Mouse (Mus musculus): ENCODE results near the gene Gstm2. TPM values are rescaled to one million over a fixed set of nuclear protein-coding genes. Genes with fewer than 3 reads are reported as not detected.
A peak's percentile ranks its signal among the peaks of the same experiment; 100 is the strongest.

The Gstm2 gene
- total RNA-seq, 2 experiments from 2014 or later = 46.5 to 48.8 TPM

DNA sequence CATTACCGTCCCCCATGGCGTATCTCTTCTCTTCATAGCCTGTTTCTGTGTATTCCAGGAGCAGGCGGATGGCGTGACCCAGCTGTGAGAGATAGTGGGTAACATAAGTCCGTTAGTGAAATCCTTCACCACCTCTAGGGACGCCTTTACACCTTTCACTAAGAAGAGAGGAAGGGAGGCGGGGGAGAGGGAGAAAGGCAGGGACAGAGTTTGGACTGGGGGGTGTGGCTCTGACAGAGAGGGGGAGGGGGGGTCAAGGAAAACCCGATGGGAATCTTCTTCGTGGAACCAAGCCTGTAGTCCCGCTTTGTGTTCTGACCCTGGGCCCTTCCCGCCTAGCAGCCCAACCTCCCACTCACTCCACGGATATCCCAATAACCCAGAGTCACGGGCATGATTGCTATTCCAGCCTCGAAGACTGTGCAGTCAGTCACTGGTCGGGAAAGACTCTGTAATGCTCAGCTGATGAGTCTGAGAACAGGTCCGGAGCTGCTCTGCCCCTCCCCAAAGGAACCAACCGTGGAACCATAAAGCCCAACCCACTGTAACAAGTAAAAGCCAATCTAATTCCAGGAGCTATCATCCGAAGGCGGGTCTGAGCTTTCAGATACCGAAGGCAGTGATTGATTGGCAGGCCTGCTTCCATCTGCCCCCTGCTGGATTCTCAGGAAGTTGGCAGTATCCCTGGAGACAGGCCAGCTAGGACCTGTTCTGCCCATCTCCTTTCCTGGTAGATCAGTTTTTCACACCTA, 42.8 kb downstream of the Gstm2 start, which contains the start of gene Gstm6:
Gene Gstm6 (minus strand): TSS at position 511 of the 752 bp plus-strand sequence.
- no peak for DNase-seq (ENCODE audit: low spot score in 2 of 2)

DNA sequence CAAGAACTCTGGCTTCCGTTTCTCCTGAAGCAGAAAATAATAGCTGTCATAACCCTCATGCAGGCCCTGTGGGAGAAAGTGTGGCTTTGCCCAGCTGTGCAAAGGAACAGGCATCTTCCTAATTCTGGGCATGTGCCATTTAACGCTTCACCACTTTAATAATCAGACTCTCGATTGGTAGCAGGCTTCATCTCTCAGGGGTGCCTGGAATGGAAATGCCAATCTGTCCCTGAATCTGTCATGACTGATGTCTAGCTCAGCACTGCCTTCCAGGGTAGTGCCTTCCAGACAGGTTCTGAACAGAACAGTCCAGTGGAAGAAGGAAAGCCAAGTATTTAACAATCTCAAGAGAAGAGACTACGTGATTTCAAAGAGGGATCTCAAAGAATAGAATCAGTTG, 45.0 kb downstream of the Gstm2 start:
- no peak for DNase-seq (ENCODE audit: low spot score in 2 of 2)

DNA sequence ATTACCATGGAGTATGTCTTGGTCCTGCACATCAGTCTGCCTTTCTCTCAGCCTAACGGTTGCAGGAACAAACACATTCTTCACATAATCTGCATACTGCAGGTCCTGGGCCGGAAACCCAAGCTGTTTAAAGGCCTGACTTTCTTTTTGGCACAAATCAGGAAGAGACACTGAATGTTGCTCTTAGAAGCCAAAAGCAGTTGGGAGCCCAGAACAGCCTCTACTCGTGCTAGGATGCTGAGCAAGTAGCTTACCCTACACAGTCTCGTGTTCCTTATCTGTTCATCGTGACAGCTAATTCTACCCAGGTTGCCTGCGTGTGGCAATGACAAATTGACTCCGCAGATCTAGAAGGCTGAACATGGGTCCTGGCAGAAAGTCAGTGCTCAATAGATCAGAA, 45.7 kb downstream of the Gstm2 start:
- no peak for DNase-seq (ENCODE audit: low spot score in 2 of 2)

DNA sequence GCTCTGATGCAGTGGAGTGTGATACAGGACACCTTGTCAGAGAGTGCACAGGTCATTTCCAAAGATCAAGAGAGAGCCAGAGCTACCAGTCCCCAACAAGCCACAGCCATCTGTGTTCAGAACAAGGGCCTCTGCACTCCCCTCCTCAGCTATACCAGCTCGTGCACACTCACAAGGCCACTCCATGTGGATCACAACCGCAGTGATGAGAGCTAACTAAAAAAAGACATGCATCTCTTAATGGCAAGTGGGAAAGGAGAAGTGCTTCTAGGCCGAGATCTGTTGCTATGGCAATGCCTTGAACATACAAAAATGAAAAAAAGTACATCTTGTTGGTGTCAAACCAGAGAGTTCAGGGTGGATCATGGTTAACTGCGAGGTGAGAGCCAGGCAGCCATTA, 46.4 kb downstream of the Gstm2 start:
- DNase-seq (ENCODE audit: low spot score in 2 of 2) = no peak

DNA sequence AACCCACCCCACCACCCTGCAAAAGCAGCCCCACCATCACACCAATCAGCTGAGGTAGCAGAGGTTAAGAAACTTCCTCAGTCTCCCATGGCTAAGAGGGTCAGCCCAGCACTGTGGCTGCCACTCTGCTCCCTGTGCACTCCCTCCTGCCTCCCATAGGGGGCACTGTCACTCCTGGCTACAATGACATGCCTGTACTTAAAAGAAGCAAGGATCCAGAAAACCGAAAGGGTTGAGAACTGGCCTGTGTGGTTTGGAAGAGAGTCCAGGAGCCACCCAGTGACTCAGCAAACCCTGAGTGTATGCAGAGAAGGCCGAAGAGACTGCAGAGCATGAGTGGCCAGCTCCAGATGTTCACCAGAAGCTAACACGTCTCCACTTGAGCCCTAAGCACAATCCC, 46.9 kb downstream of the Gstm2 start:
- DNase-seq (ENCODE audit: low spot score in 2 of 2) = peak; percentile 45 to 53

DNA sequence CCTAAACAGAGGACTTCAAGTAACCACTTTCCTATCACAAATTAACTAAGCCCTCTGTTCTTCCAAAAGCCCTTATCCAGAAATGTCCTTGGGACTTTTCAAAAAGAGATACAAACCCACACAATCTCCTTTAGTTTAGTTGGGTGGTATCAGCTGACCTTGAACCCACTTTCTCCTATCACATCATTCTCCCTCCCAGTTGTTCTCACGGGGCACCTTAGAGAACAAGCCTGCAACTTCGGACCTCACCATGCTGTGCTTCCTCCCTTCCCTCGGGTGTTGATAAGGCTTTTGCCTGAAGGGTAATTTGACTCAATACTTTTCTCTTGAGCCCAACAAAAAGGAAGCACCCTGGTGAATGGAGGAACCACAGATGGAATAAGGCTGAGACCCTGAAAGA, 50.4 kb downstream of the Gstm2 start:
- no peak for DNase-seq (ENCODE audit: low spot score in 2 of 2)

DNA sequence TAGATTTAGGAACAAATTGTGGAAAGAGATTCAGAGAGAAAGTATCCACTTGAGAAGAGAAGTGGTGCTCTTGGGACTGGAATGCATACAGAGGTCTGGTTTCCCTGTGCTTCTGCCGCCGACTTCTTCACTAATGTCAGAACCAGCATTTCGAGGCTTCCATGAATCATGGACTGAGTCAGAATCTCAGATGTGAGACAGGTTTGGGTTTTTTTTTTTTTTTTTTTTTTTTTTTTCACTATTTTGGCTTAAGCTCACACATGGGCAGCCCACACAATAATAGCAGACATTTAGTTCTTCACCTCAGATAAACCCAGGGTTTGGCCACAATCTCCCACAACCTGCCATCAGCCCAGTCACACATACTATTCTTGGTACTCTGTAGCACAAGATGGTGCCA, 51.0 kb downstream of the Gstm2 start:
- no peak for DNase-seq (ENCODE audit: low spot score in 2 of 2)

DNA sequence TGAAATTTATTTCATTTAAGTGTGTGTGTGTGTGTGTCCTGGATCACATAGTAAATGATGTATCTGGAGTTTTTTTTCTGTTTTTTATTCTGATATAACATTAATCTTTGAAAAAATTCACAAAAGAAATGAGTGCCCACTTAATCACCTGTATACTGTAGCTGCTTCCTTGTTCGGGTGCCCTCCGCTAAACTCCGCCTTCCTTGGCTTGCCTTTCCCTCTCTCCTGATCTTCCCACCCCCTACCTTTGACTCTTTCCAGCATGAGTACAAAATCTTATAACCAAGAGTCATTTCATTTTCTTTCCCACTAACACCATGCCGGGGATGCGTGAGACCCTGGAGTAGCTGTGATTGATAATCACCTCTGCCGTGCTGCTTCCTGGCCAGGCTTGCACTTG, 54.1 kb downstream of the Gstm2 start:
- no peak for DNase-seq (ENCODE audit: low spot score in 2 of 2)

Other genes with a start within 250 kb of the Gstm2 start
- gene Csf1, start 226.0 kb downstream of the Gstm2 start, total RNA-seq (2021) = 10 to 100 TPM; 25.8 to 26.4 TPM
- not detected for gene Eps8l3, start 109.2 kb downstream of the Gstm2 start, total RNA-seq (2021)
- 10 to 100 TPM; 49.2 to 51.0 TPM for gene Gstm5, start 90.6 kb downstream of the Gstm2 start, total RNA-seq (2021)
- gene Gstm7, start 54.6 kb downstream of the Gstm2 start, total RNA-seq (2021) = 10 to 100 TPM in 1 of 2 experiments, 1 to 10 TPM in 1; 9.0 to 11.4 TPM
- 1 to 10 TPM; 1.7 to 1.9 TPM for gene Gstm6, start 42.7 kb downstream of the Gstm2 start, total RNA-seq (2021)
- gene Gstm3, start 17.2 kb downstream of the Gstm2 start, total RNA-seq (2021) = not detected
- gene Gstm1, start 31.5 kb upstream of the Gstm2 start, total RNA-seq (2021) = 10 to 100 TPM; 59.6 to 61.2 TPM
- 1 to 10 TPM; 7.9 to 9.8 TPM for gene Gstm4, start 58.4 kb upstream of the Gstm2 start, total RNA-seq (2021)
- 10 to 100 TPM; 20.2 to 22.2 TPM for gene Ampd2, start 100.2 kb upstream of the Gstm2 start, total RNA-seq (2021)
- gene Gnat2, start 106.3 kb upstream of the Gstm2 start, total RNA-seq (2021) = under 1 TPM; 0.31 to 0.49 TPM
- gene Gnai3, start 159.7 kb upstream of the Gstm2 start, total RNA-seq (2021) = 10 to 100 TPM; 56.6 to 60.5 TPM
- under 1 TPM; 0.18 to 0.22 TPM for gene Gpr61, start 168.4 kb upstream of the Gstm2 start, total RNA-seq (2021)
- 10 to 100 TPM; 27.9 to 32.2 TPM for gene Amigo1, start 199.9 kb upstream of the Gstm2 start, total RNA-seq (2021)
- gene Cyb561d1, start 214.8 kb upstream of the Gstm2 start, total RNA-seq (2021) = 1 to 10 TPM; 4.5 to 6.1 TPM
- gene Atxn7l2, start 224.5 kb upstream of the Gstm2 start, total RNA-seq (2021) = 10 to 100 TPM; 16.4 to 27.7 TPM
- 100 to 1,000 TPM; 441 to 517 TPM for gene Sypl2, start 240.2 kb upstream of the Gstm2 start, total RNA-seq (2021)